Mouse (Mus musculus): ENCODE data around the gene Arhgap24. TPM values are rescaled to one million over a fixed set of nuclear protein-coding genes. Genes with fewer than 3 reads are reported as not detected.
"Not testable (repeated sequence)": the region's sequence is repeated elsewhere in the genome, so short reads cannot be mapped to it uniquely, and the experiment has no call there.

Arhgap24 gene
- polyA plus RNA-seq, 1 experiment from 2014 or later: 14.8 TPM

- H3K27me3 ChIP-seq (replicated peaks; ENCODE audit: control insufficient read depth, insufficient read depth, low read length); H3K36me3 ChIP-seq (ENCODE audit: control insufficient read depth, insufficient read depth, low read length); H3K27ac ChIP-seq (ENCODE audit: low read depth); H3K9ac ChIP-seq (ENCODE audit: low read length); H3K4me3 ChIP-seq (ENCODE audit: low read depth, low read length); ATAC-seq (replicated peaks; ENCODE audit: low FRiP score, low TSS enrichment, low read depth); H3K4me1 ChIP-seq (replicated peaks; ENCODE audit: control insufficient read depth, insufficient read depth, low read length); DNase-seq (ENCODE audit: low spot score); H3K9me3 ChIP-seq (ENCODE audit: control insufficient read depth, low read length); H3K4me2 ChIP-seq (ENCODE audit: low read length): not testable (repeated sequence)
- WGBS: 73% methylated on average over 17 of the region's 17 CpGs
Observed at GRCm38 (mm10) chr5:102943864-102944630, 462.9 kb downstream of the Arhgap24 start.

DNA sequence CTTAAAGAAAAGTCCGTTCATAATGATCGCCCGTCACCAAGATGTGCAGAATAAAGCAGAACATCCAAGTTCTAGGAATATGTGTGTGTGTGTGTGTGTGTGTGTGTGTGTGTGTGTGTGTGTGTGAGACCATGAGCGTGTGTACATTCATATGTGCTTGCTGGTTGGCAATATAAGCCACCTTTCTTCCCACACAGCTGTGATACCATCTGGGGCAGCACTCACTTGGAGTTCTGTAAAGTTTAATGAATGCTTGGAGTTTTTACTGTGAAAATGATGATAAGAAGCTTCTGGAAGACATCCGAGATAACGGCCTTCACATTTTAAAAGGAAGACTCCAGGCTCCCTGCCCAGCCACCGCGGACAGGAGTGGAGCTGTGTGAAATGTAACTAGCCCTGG lies 465.4 kb downstream of the Arhgap24 start:
- ATAC-seq (replicated peaks; ENCODE audit: low FRiP score, low TSS enrichment, low read depth) (no peak), DNase-seq (ENCODE audit: low spot score) (no peak)
- H3K27ac ChIP-seq (ENCODE audit: low read depth): no peak overlapping the region; the same call in 1 of the 2 replicates
- no peak overlapping the region for H3K9ac ChIP-seq (ENCODE audit: low read length)
- H3K4me3 ChIP-seq (ENCODE audit: low read depth, low read length): no peak overlapping the region
- H3K27me3 ChIP-seq (replicated peaks; ENCODE audit: control insufficient read depth, insufficient read depth, low read length): no peaks in the 10 kb centered on the region
- no peak overlapping the region for H3K4me2 ChIP-seq (ENCODE audit: low read length)
- WGBS: 73% methylated on average over 8 of the region's 8 CpGs
- H3K4me1 ChIP-seq (replicated peaks; ENCODE audit: control insufficient read depth, insufficient read depth, low read length): no peaks in the 10 kb centered on the region
- 0 out of 2 replicates have a peak, but pooled peaks cover 2% of the 10 kb centered on the region for H3K9me3 ChIP-seq (ENCODE audit: control insufficient read depth, low read length)
- no peaks in the 10 kb centered on the region for H3K36me3 ChIP-seq (ENCODE audit: control insufficient read depth, insufficient read depth, low read length)

- no peak overlapping the region for H3K9ac ChIP-seq (ENCODE audit: low read length)
- no peaks in the 10 kb centered on the region for H3K36me3 ChIP-seq (ENCODE audit: control insufficient read depth, insufficient read depth, low read length)
- no peak for DNase-seq (ENCODE audit: low spot score)
- H3K4me3 ChIP-seq (ENCODE audit: low read depth, low read length): no peak overlapping the region
- H3K27ac ChIP-seq (ENCODE audit: low read depth): no peak overlapping the region; the same call in 1 of the 2 replicates
- no peaks in the 10 kb centered on the region for H3K27me3 ChIP-seq (replicated peaks; ENCODE audit: control insufficient read depth, insufficient read depth, low read length)
- H3K4me1 ChIP-seq (replicated peaks; ENCODE audit: control insufficient read depth, insufficient read depth, low read length): no peaks in the 10 kb centered on the region
- no peak overlapping the region for H3K4me2 ChIP-seq (ENCODE audit: low read length)
- no peak for ATAC-seq (replicated peaks; ENCODE audit: low FRiP score, low TSS enrichment, low read depth)
- H3K9me3 ChIP-seq (ENCODE audit: control insufficient read depth, low read length): 0 out of 2 replicates have a peak, but pooled peaks cover 2% of the 10 kb centered on the region
- 69% methylated on average over 8 of the region's 8 CpGs for WGBS
Observed at GRCm38 (mm10) chr5:102947061-102947711, 466.0 kb downstream of the Arhgap24 start.
